In the genomic region with DNA sequence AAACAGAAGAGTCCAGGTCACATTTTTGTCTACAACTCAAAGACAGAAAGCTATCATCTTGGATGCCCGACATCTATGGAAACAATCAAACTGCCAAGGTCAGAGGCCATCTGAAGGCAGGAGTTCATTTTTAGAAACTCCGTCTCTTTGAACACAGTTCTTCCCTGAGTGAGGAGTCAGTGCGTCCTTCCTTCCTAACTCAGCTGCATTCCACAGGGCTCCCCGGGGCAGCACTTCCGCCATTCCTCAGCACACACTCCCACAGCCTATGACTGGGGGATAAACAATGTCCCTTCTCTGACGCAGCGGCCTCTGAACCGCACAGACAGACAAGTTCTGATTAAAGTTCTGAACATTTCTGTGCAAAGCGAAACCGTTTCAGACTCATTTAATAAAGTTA, we compare ENCODE assay signal across 8 mouse cellular contexts. TPM values are rescaled to one million over a fixed set of nuclear protein-coding genes. Genes with fewer than 3 reads are reported as not detected.
DNase-seq lines count a peak whose midpoint lies in the region; ATAC-seq and TF ChIP-seq lines count a peak whose summit lies in the region.

No protein-coding gene starts in this region.

- 9% methylated on average over 10 of the region's 10 CpGs for WGBS in heart, postnatal 0 days
- 14% methylated on average over 10 of the region's 10 CpGs for WGBS in midbrain, embryonic 10.5 days

- peak; percentile 75 for DNase-seq in ES-CJ7 (ENCODE audit: low read depth, low spot score)
- peak; percentile 80 for DNase-seq in heart, postnatal 0 days (ENCODE audit: low spot score)
- peak; percentile 85 for DNase-seq in kidney, postnatal 14 days
- peak; percentile 56 for DNase-seq in midbrain, embryonic 10.5 days (ENCODE audit: low spot score)
- DNase-seq in right cerebral cortex, postnatal 36 days (ENCODE audit: low spot score in 2 of 2): no peak

- H3K9me3 ChIP-seq in heart, postnatal 0 days (replicated peaks; ENCODE audit: control insufficient read depth, low read length): no peaks in the 10 kb centered on the region
- no peaks in the 10 kb centered on the region for H3K9me3 ChIP-seq in midbrain, embryonic 10.5 days (replicated peaks)

- H3K27ac ChIP-seq in brown adipose tissue, adult 24 weeks (replicated peaks; ENCODE audit: low read depth, low read length): peak overlapping the region; percentile 93
- H3K27ac ChIP-seq in heart, postnatal 0 days (ENCODE audit: low read depth): peak overlapping the region; percentile 85
- peak overlapping the region; percentile 80 for H3K27ac ChIP-seq in midbrain, embryonic 10.5 days (replicated peaks)

- H3K27me3 ChIP-seq in heart, postnatal 0 days (ENCODE audit: control insufficient read depth, insufficient read depth, low read length): no peaks in the 10 kb centered on the region
- H3K27me3 ChIP-seq in midbrain, embryonic 10.5 days (ENCODE audit: low read depth, poor library complexity, severe bottlenecking): no peaks in the 10 kb centered on the region

- TF ChIP-seq CTCF in heart, postnatal 0 days (IDR thresholded peaks at IDR 0.05; ENCODE audit: low read depth): no peak

- H3K4me3 ChIP-seq in brown adipose tissue, adult 24 weeks (ENCODE audit: insufficient read depth, low read depth, low read length): no peak overlapping the region
- no peak overlapping the region for H3K4me3 ChIP-seq in heart, postnatal 0 days (ENCODE audit: low read depth, low read length)
- H3K4me3 ChIP-seq in midbrain, embryonic 10.5 days: no peak overlapping the region

- no peak overlapping the region for H3K4me2 ChIP-seq in heart, postnatal 0 days (ENCODE audit: low read depth, low read length)

- peak; percentile 88 for ATAC-seq in heart, postnatal 0 days (ENCODE audit: insufficient read depth, low read depth)
- ATAC-seq in megakaryocyte-erythroid progenitor cell, adult 5-6 weeks (replicated peaks; ENCODE audit: low FRiP score, low TSS enrichment, poor library complexity, severe bottlenecking): no peak
- no peak for ATAC-seq in CD4-positive, CD25-positive, alpha-beta regulatory T cell, adult 4 months

- peaks cover 83% of the 10 kb centered on the region for H3K36me3 ChIP-seq in heart, postnatal 0 days (replicated peaks; ENCODE audit: control insufficient read depth, insufficient read depth, low read length)
- H3K36me3 ChIP-seq in midbrain, embryonic 10.5 days: peaks cover 80% of the 10 kb centered on the region

- 0 out of 2 replicates have a peak, but pooled peaks cover 7% of the 10 kb centered on the region for H3K4me1 ChIP-seq in brown adipose tissue, adult 24 weeks (ENCODE audit: control insufficient read depth, insufficient read depth, insufficient read length, low read length)
- H3K4me1 ChIP-seq in heart, postnatal 0 days (ENCODE audit: control insufficient read depth, insufficient read depth): no peaks in the 10 kb centered on the region
- peaks cover 30% of the 10 kb centered on the region for H3K4me1 ChIP-seq in midbrain, embryonic 10.5 days

- no peak overlapping the region for H3K9ac ChIP-seq in heart, postnatal 0 days (replicated peaks; ENCODE audit: low read depth, low read length)

- TF ChIP-seq EP300 in heart, postnatal 0 days (IDR thresholded peaks at IDR 0.05; ENCODE audit: low read depth): 0 out of 2 replicates have a peak, but pooled peaks have one; percentile 21

RNA-seq across cellular contexts. Expression of a gene that starts 58.9 kb away (rescaled TPM):
- 31.2 and 39.1 TPM in 2 replicates for polyA plus RNA-seq in brown adipose tissue, adult 24 weeks (2012; ENCODE audit: insufficient read depth, insufficient read length, missing spikeins)
- 5.3 and 11.0 TPM in 2 replicates for total RNA-seq in heart, postnatal 0 days (2014; rRNA removed; ENCODE audit: low replicate concordance)
- polyA plus RNA-seq in heart, postnatal 0 days (2015; fragmentation: Nextera tagmentation; extraction: Ambion mirVana): 18.6 and 22.1 TPM in 2 replicates
- 37.8 and 42.4 TPM in 2 replicates for polyA plus RNA-seq in midbrain, embryonic 10.5 days (2016; fragmentation: Nextera tagmentation; extraction: Ambion mirVana)
- 11.8 and 21.3 TPM in 2 replicates for total RNA-seq in megakaryocyte-erythroid progenitor cell, adult 5-6 weeks (2014; fragmentation: Nextera tagmentation)
- 14.5 and 23.6 TPM in 2 replicates for total RNA-seq in megakaryocyte-erythroid progenitor cell, adult 5-6 weeks (2017)
- polyA plus RNA-seq in CD4-positive, CD25-positive, alpha-beta regulatory T cell, adult 4 months (2017; shearing (Covaris generic)): 10 to 100 TPM; 68.3 to 79.2 TPM

Comparison
In these comparisons a context has a peak if more than half of its experiments do, and no peak if none do; other contexts are left out.
1. DNase-seq: peak in ES-CJ7 (single experiment), heart, postnatal 0 days (single experiment), kidney, postnatal 14 days (single experiment) and midbrain, embryonic 10.5 days (single experiment); none in right cerebral cortex, postnatal 36 days (0 of 2).
2. Peak in every context shown above with its lines, with median percentiles within 50 percentile points of each other: H3K27ac ChIP-seq.